Mouse (Mus musculus) liver, embryonic 16.5 days (tissue): ENCODE results near the gene Nagpa. TPM values are rescaled to one million over a fixed set of nuclear protein-coding genes. Genes with fewer than 3 reads are reported as not detected.
"Not testable (repeated sequence)": the region's sequence is repeated elsewhere in the genome, so short reads cannot be mapped to it uniquely, and the experiment has no call there.

Experiments used
- ATAC-seq: fragments of 200-750 bp; cut with Nextera tagmentation; 2 replicates; pipeline ENCODE4 v1.8.0; 2017; ENCODE audit warnings: low read depth, mild to moderate bottlenecking, moderate number of reproducible peaks, moderate library complexity
- H3K27ac ChIP-seq: fragments of 300-500 bp; sonication (generic); 2 replicates; pipeline ENCODE4 v1.5.1; 2014; ENCODE audit warnings: mild to moderate bottlenecking, low read length
- H3K27me3 ChIP-seq: fragments of 300-500 bp; sonication (generic); 2 replicates; pipeline ENCODE4 v1.6.1; 2014; ENCODE audit warnings: low read depth, low read length, mixed read lengths; ENCODE audit not compliant: control insufficient read depth, insufficient read depth
- H3K36me3 ChIP-seq: fragments of 300-500 bp; sonication (generic); 2 replicates; pipeline ENCODE4 v1.6.1; 2014; ENCODE audit warnings: mild to moderate bottlenecking; ENCODE audit not compliant: control insufficient read depth, insufficient read depth
- H3K4me1 ChIP-seq: fragments of 300-500 bp; sonication (generic); 2 replicates; pipeline ENCODE4 v1.6.1; 2014; ENCODE audit warnings: low read depth, low read length, mixed read lengths; ENCODE audit not compliant: control insufficient read depth
- H3K4me2 ChIP-seq: fragments of 300-500 bp; sonication (generic); 2 replicates; pipeline ENCODE4 v1.6.1; 2014; ENCODE audit warnings: low read depth, low read length, mixed read lengths
- H3K4me3 ChIP-seq: fragments of 300-500 bp; sonication (generic); 2 replicates; pipeline ENCODE4 v1.5.1; 2014; ENCODE audit warnings: low read depth, mild to moderate bottlenecking, low read length
- H3K9ac ChIP-seq: fragments of 300-500 bp; sonication (generic); 2 replicates; pipeline ENCODE4 v1.6.1; 2014; ENCODE audit warnings: low read depth, low read length
- H3K9me3 ChIP-seq: fragments of 300-500 bp; sonication (generic); replicated peaks from 2 replicates; pipeline ENCODE4 v1.6.1; 2016; ENCODE audit warnings: low read length; ENCODE audit not compliant: control insufficient read depth
- WGBS: fragments of 180-500 bp; shearing (Covaris S2); extraction: QIAGEN DNeasy Blood & Tissue Kit; methylation state at CpG from one replicate; pipeline ENCODE4 v1.1.7; 2014; ENCODE audit not compliant: insufficient replicate concordance; 5-methylcytosine and 5-hydroxymethylcytosine counted together
- polyA plus RNA-seq: library from polyadenylated mRNA; unstranded; fragments of >200 nt; fragmentation: Nextera tagmentation; extraction: Ambion mirVana; gene quantifications from 2 replicates; pipeline ENCODE4 v1.2.1, GENCODE M21; 2015

The Nagpa gene
- polyA plus RNA-seq, 1 experiment from 2014 or later: 11.7 TPM

- H3K4me1 ChIP-seq, ATAC-seq, H3K4me3 ChIP-seq, H3K9me3 ChIP-seq, H3K9ac ChIP-seq, H3K27me3 ChIP-seq, H3K36me3 ChIP-seq, H3K4me2 ChIP-seq, H3K27ac ChIP-seq: not testable (repeated sequence)
- 57% methylated on average over 3 of the region's 3 CpGs for WGBS
Measured at GRCm38 (mm10) chr16:5228103-5228502, 24.3 kb upstream of the Nagpa start.

GRCm38 (mm10) chr16:5227501-5227900 is 23.7 kb upstream of the Nagpa start:
- not testable (repeated sequence) for H3K4me1 ChIP-seq, H3K9ac ChIP-seq, ATAC-seq, H3K27me3 ChIP-seq, H3K36me3 ChIP-seq, H3K27ac ChIP-seq, H3K4me2 ChIP-seq, H3K9me3 ChIP-seq, H3K4me3 ChIP-seq
- 67% methylated on average over 19 of the region's 19 CpGs for WGBS

- not testable (repeated sequence) for ATAC-seq, H3K27ac ChIP-seq, H3K36me3 ChIP-seq, H3K4me1 ChIP-seq, H3K27me3 ChIP-seq, H3K9ac ChIP-seq, H3K4me3 ChIP-seq, H3K9me3 ChIP-seq, H3K4me2 ChIP-seq
- WGBS: 9% methylated on average over 1 of the region's 1 CpGs
Measured at GRCm38 (mm10) chr16:5226534-5226933, 22.7 kb upstream of the Nagpa start.

GRCm38 (mm10) chr16:5222140-5222539 is 18.3 kb upstream of the Nagpa start, which contains the start of gene AU021092:
Gene AU021092, minus strand, starts transcription at chr16:5222299.
- no peaks in the 10 kb centered on the region for H3K4me1 ChIP-seq
- H3K9me3 ChIP-seq: no peaks in the 10 kb centered on the region
- H3K27me3 ChIP-seq: no peaks in the 10 kb centered on the region
- no peak within 1 kb of the TSS for H3K4me3 ChIP-seq
- ATAC-seq: no peak
- no peaks in the 10 kb centered on the region for H3K36me3 ChIP-seq
- no peak within 1 kb of the TSS for H3K27ac ChIP-seq
- H3K9ac ChIP-seq: no peak within 1 kb of the TSS
- no peak within 1 kb of the TSS for H3K4me2 ChIP-seq
- 54% methylated on average over 6 of the region's 6 CpGs for WGBS

GRCm38 (mm10) chr16:5221403-5221802 is 17.6 kb upstream of the Nagpa start:
- 44% methylated on average over 4 of the region's 4 CpGs for WGBS
- H3K4me3 ChIP-seq: no peak overlapping the region
- H3K9me3 ChIP-seq: no peaks in the 10 kb centered on the region
- no peak overlapping the region for H3K4me2 ChIP-seq
- no peak overlapping the region for H3K9ac ChIP-seq
- no peak for ATAC-seq
- no peaks in the 10 kb centered on the region for H3K36me3 ChIP-seq
- H3K27ac ChIP-seq: no peak overlapping the region
- H3K4me1 ChIP-seq: no peaks in the 10 kb centered on the region
- H3K27me3 ChIP-seq: no peaks in the 10 kb centered on the region

GRCm38 (mm10) chr16:5217341-5218133 is 13.7 kb upstream of the Nagpa start:
- WGBS: 51% methylated on average over 5 of the region's 5 CpGs
- no peaks in the 10 kb centered on the region for H3K36me3 ChIP-seq
- H3K9ac ChIP-seq: no peak overlapping the region

GRCm38 (mm10) chr16:5216686-5217085 is 12.9 kb upstream of the Nagpa start:
- 48% methylated on average over 6 of the region's 6 CpGs for WGBS
- Histone ChIP-seq H3K4me3 (no peak overlapping the region), H3K9ac (no peak overlapping the region), H3K4me1 (no peaks in the 10 kb centered on the region), H3K36me3 (no peaks in the 10 kb centered on the region), H3K27ac (no peak overlapping the region), H3K9me3 (no peaks in the 10 kb centered on the region), H3K4me2 (no peak overlapping the region), H3K27me3 (no peaks in the 10 kb centered on the region)
- ATAC-seq: no peak

More at GRCm38 (mm10) chr16:5217341-5218133, 13.7 kb upstream of the Nagpa start:
- no peak for ATAC-seq
- Histone ChIP-seq H3K27me3 (no peaks in the 10 kb centered on the region), H3K4me3 (no peak overlapping the region), H3K4me2 (no peak overlapping the region), H3K9me3 (no peaks in the 10 kb centered on the region), H3K27ac (no peak overlapping the region), H3K4me1 (no peaks in the 10 kb centered on the region)

- Histone ChIP-seq H3K27ac (no peak overlapping the region), H3K27me3 (no peaks in the 10 kb centered on the region), H3K4me2 (no peak overlapping the region), H3K9me3 (no peaks in the 10 kb centered on the region), H3K36me3 (no peaks in the 10 kb centered on the region), H3K4me3 (no peak overlapping the region), H3K9ac (no peak overlapping the region), H3K4me1 (no peaks in the 10 kb centered on the region)
- WGBS: 69% methylated on average over 2 of the region's 2 CpGs
- no peak for ATAC-seq
Measured at GRCm38 (mm10) chr16:5214126-5214525, 10.3 kb upstream of the Nagpa start.

- no peak for ATAC-seq
- Histone ChIP-seq H3K27me3 (no peaks in the 10 kb centered on the region), H3K27ac (no peak overlapping the region), H3K9me3 (no peaks in the 10 kb centered on the region), H3K4me3 (no peak overlapping the region), H3K9ac (no peak overlapping the region), H3K4me2 (no peak overlapping the region), H3K4me1 (no peaks in the 10 kb centered on the region), H3K36me3 (no peaks in the 10 kb centered on the region)
- 71% methylated on average over 3 of the region's 3 CpGs for WGBS
Measured at GRCm38 (mm10) chr16:5212150-5212549, 8.3 kb upstream of the Nagpa start.
